ENCODE assay signal across 27 mouse cellular contexts in genomic region chr6:30621986-30622389, GRCm38 (mm10). TPM values are rescaled to one million over a fixed set of nuclear protein-coding genes. Genes with fewer than 3 reads are reported as not detected.
A peak's percentile ranks its signal among the peaks of the same experiment; 100 is the strongest.
DNase-seq lines count a peak whose midpoint lies in the region; ATAC-seq lines count a peak whose summit lies in the region.
"Had no signal": no experiment of that assay in that cellular context is flagged by ENCODE, and none has a peak within 500 bp of the region (broad histone marks: within the 10 kb centered on the region; RNA-seq: fewer than 3 reads in every experiment).

No protein-coding gene starts in this region.

- no peak overlapping the region for H3K4me3 ChIP-seq in forebrain, embryonic 10.5 days
- no peak overlapping the region for H3K4me3 ChIP-seq in forebrain, embryonic 14.5 days (ENCODE audit: low read depth, low read length)
- no peak overlapping the region for H3K4me3 ChIP-seq in heart, embryonic 16.5 days (ENCODE audit: low read length)
- no peak overlapping the region for H3K4me3 ChIP-seq in lung, embryonic 15.5 days
- no peak overlapping the region for H3K4me3 ChIP-seq in embryonic facial prominence, embryonic 10.5 days
- H3K4me3 ChIP-seq: embryonic facial prominence, embryonic 15.5 days; hindbrain, embryonic 12.5 days; liver, embryonic 15.5 days; midbrain, embryonic 15.5 days; myocyte had no signal

- WGBS in forebrain, embryonic 10.5 days, result 94% methylated on average over 4 of the region's 4 CpGs
- 92% methylated on average over 4 of the region's 4 CpGs for WGBS in forebrain, embryonic 14.5 days
- 15% methylated on average over 4 of the region's 4 CpGs for WGBS in heart, embryonic 16.5 days
- WGBS in lung, embryonic 15.5 days, result 31% methylated on average over 4 of the region's 4 CpGs
- WGBS in embryonic facial prominence, embryonic 10.5 days, result 79% methylated on average over 4 of the region's 4 CpGs

- peak overlapping the region; percentile 17; the same call in 1 of the 2 replicates for H3K27ac ChIP-seq in forebrain, embryonic 10.5 days
- no peak overlapping the region for H3K27ac ChIP-seq in forebrain, embryonic 14.5 days (ENCODE audit: low read depth, low read length)
- H3K27ac ChIP-seq in heart, embryonic 16.5 days (ENCODE audit: low read length), result peak overlapping the region; percentile 94
- peak overlapping the region; percentile 64 for H3K27ac ChIP-seq in lung, embryonic 15.5 days
- H3K27ac ChIP-seq in embryonic facial prominence, embryonic 10.5 days (replicated peaks), result peak overlapping the region; percentile 59
- H3K27ac ChIP-seq: hindbrain, embryonic 12.5 days; midbrain, embryonic 15.5 days had no signal

- H3K4me2 ChIP-seq in forebrain, embryonic 14.5 days (ENCODE audit: low read length), result no peak overlapping the region
- peak overlapping the region; percentile 4; the same call in 1 of the 2 replicates for H3K4me2 ChIP-seq in heart, embryonic 16.5 days (ENCODE audit: low read depth, low read length)
- H3K4me2 ChIP-seq in lung, embryonic 15.5 days, result no peak overlapping the region
- H3K4me2 ChIP-seq: embryonic facial prominence, embryonic 15.5 days; hindbrain, embryonic 12.5 days; liver, embryonic 15.5 days; midbrain, embryonic 15.5 days had no signal

- H3K27me3 ChIP-seq in forebrain, embryonic 10.5 days (ENCODE audit: poor library complexity, severe bottlenecking), result no peaks in the 10 kb centered on the region
- no peaks in the 10 kb centered on the region for H3K27me3 ChIP-seq in forebrain, embryonic 14.5 days (replicated peaks; ENCODE audit: control insufficient read depth, insufficient read depth, low read length)
- H3K27me3 ChIP-seq in heart, embryonic 16.5 days (ENCODE audit: control insufficient read depth, insufficient read depth, low read length), result no peaks in the 10 kb centered on the region
- H3K27me3 ChIP-seq in lung, embryonic 15.5 days, result no peaks in the 10 kb centered on the region
- no peaks in the 10 kb centered on the region for H3K27me3 ChIP-seq in embryonic facial prominence, embryonic 10.5 days (replicated peaks; ENCODE audit: low read depth, poor library complexity, severe bottlenecking)
- H3K27me3 ChIP-seq: embryonic facial prominence, embryonic 15.5 days; hindbrain, embryonic 12.5 days; midbrain, embryonic 15.5 days had no signal

- H3K4me1 ChIP-seq in forebrain, embryonic 10.5 days, result peaks cover 46% of the 10 kb centered on the region
- peaks cover 23% of the 10 kb centered on the region for H3K4me1 ChIP-seq in forebrain, embryonic 14.5 days (ENCODE audit: control insufficient read depth, insufficient read depth, low read length)
- H3K4me1 ChIP-seq in heart, embryonic 16.5 days (ENCODE audit: control insufficient read depth, insufficient read depth, low read length), result peaks cover 48% of the 10 kb centered on the region
- peaks cover 37% of the 10 kb centered on the region for H3K4me1 ChIP-seq in lung, embryonic 15.5 days
- peaks cover 44% of the 10 kb centered on the region for H3K4me1 ChIP-seq in embryonic facial prominence, embryonic 10.5 days

- no peaks in the 10 kb centered on the region for H3K36me3 ChIP-seq in forebrain, embryonic 10.5 days (replicated peaks)
- H3K36me3 ChIP-seq in forebrain, embryonic 14.5 days (ENCODE audit: control insufficient read depth, insufficient read depth, low read length), result no peaks in the 10 kb centered on the region
- H3K36me3 ChIP-seq in heart, embryonic 16.5 days (ENCODE audit: control insufficient read depth, insufficient read depth), result no peaks in the 10 kb centered on the region
- no peaks in the 10 kb centered on the region for H3K36me3 ChIP-seq in lung, embryonic 15.5 days
- H3K36me3 ChIP-seq in embryonic facial prominence, embryonic 10.5 days (replicated peaks), result no peaks in the 10 kb centered on the region
- H3K36me3 ChIP-seq: embryonic facial prominence, embryonic 15.5 days; hindbrain, embryonic 12.5 days; liver, embryonic 15.5 days; midbrain, embryonic 15.5 days had no signal

- H3K9me3 ChIP-seq in forebrain, embryonic 10.5 days, result no peaks in the 10 kb centered on the region
- H3K9me3 ChIP-seq in forebrain, embryonic 14.5 days (replicated peaks; ENCODE audit: control insufficient read depth, low read length), result no peaks in the 10 kb centered on the region
- no peaks in the 10 kb centered on the region for H3K9me3 ChIP-seq in heart, embryonic 16.5 days (replicated peaks; ENCODE audit: control insufficient read depth, low read length)
- no peaks in the 10 kb centered on the region for H3K9me3 ChIP-seq in lung, embryonic 15.5 days
- no peaks in the 10 kb centered on the region for H3K9me3 ChIP-seq in embryonic facial prominence, embryonic 10.5 days
- H3K9me3 ChIP-seq: embryonic facial prominence, embryonic 15.5 days; hindbrain, embryonic 12.5 days; liver, embryonic 15.5 days; midbrain, embryonic 15.5 days had no signal

- ATAC-seq in forebrain, embryonic 14.5 days, result no peak
- ATAC-seq in heart, embryonic 16.5 days (replicated peaks; ENCODE audit: extremely low read depth, insufficient read depth, low FRiP score), result peak; percentile 67
- ATAC-seq in lung, embryonic 15.5 days (ENCODE audit: borderline replicate concordance, extremely low read depth, low FRiP score, low TSS enrichment), result peak; percentile 75
- ATAC-seq: activated CD4-positive, CD25-positive, alpha-beta regulatory T cell, adult 4 months; CD4-positive, CD25-positive, alpha-beta regulatory T cell, adult 4 months; midbrain, embryonic 15.5 days had no signal

- DNase-seq in forebrain, embryonic 10.5 days (ENCODE audit: extremely low spot score, low spot score), result no peak
- no peak for DNase-seq in forebrain, embryonic 14.5 days (ENCODE audit: low spot score)
- DNase-seq in heart, adult 8-10 months (ENCODE audit: low spot score), result no peak
- no peak for DNase-seq in lung, postnatal 36 days
- DNase-seq in embryonic facial prominence, embryonic 10.5 days (ENCODE audit: low spot score), result no peak
- DNase-seq in cerebellum, adult 18-20 months, result no peak
- DNase-seq: adrenal gland, postnatal 14 days; cerebellum, postnatal 10 days; kidney, postnatal 36 days; layer of hippocampus, adult 9-11 months; thymus, postnatal 36 days had no signal

- H3K9ac ChIP-seq in forebrain, embryonic 14.5 days (ENCODE audit: low read length), result no peak overlapping the region
- H3K9ac ChIP-seq in heart, embryonic 16.5 days (ENCODE audit: low read length), result no peak overlapping the region
- H3K9ac ChIP-seq in lung, embryonic 15.5 days, result no peak overlapping the region
- H3K9ac ChIP-seq: embryonic facial prominence, embryonic 15.5 days; hindbrain, embryonic 12.5 days; liver, embryonic 15.5 days; midbrain, embryonic 15.5 days had no signal

RNA-seq across cellular contexts. Expression of gene Cpa5, which starts 11.2 kb away (rescaled TPM):
- 0.51 and 0.84 TPM in 2 replicates for polyA plus RNA-seq in forebrain, embryonic 10.5 days (2016; fragmentation: Nextera tagmentation; extraction: Ambion mirVana)
- polyA plus RNA-seq in forebrain, embryonic 14.5 days (2014; fragmentation: Nextera tagmentation; extraction: Ambion mirVana), result 0.10 TPM in 2 replicates
- polyA plus RNA-seq in heart, embryonic 16.5 days (2015; fragmentation: Nextera tagmentation; extraction: Ambion mirVana), result 0.55 and 0.59 TPM in 2 replicates
- total RNA-seq in heart, adult 8-10 months (2022), result not detected
- polyA plus RNA-seq in lung, embryonic 15.5 days (2015; fragmentation: Nextera tagmentation; extraction: Ambion mirVana), result 0.18 TPM in 1 of 2 replicates, not detected in the other
- polyA plus RNA-seq in embryonic facial prominence, embryonic 10.5 days (2016; fragmentation: Nextera tagmentation; extraction: Ambion mirVana), result 0.36 and 0.41 TPM in 2 replicates
- total RNA-seq: adrenal gland, postnatal 14 days; ES-E14; gastrocnemius, adult 18-20 months; left cerebral cortex, adult 8-10 months; megakaryocyte, adult 5-6 weeks had no signal
- polyA plus RNA-seq: activated CD4-positive, CD25-positive, alpha-beta regulatory T cell, adult 4 months; CD4-positive, CD25-positive, alpha-beta regulatory T cell, adult 4 months; hindbrain, embryonic 12.5 days; midbrain, embryonic 15.5 days; myocyte; neural tube, embryonic 14.5 days; small intestine, adult 2 months had no signal

RNA-seq across cellular contexts. Expression of gene Cpa1, which starts 17.0 kb away (rescaled TPM):
- polyA plus RNA-seq in forebrain, embryonic 10.5 days (2016; fragmentation: Nextera tagmentation; extraction: Ambion mirVana), result 0.21 TPM in 1 of 2 replicates, not detected in the other
- 0.58 and 1.5 TPM in 2 replicates for polyA plus RNA-seq in forebrain, embryonic 14.5 days (2014; fragmentation: Nextera tagmentation; extraction: Ambion mirVana)
- polyA plus RNA-seq in heart, embryonic 16.5 days (2015; fragmentation: Nextera tagmentation; extraction: Ambion mirVana), result 6.5 and 7.2 TPM in 2 replicates
- under 1 TPM in 2 of 4 experiments, not detected in 2; 0.19 to 0.20 TPM for total RNA-seq in heart, adult 8-10 months (2022)
- polyA plus RNA-seq in lung, embryonic 15.5 days (2015; fragmentation: Nextera tagmentation; extraction: Ambion mirVana), result 3.5 and 6.5 TPM in 2 replicates
- polyA plus RNA-seq in embryonic facial prominence, embryonic 10.5 days (2016; fragmentation: Nextera tagmentation; extraction: Ambion mirVana), result 0.26 and 0.34 TPM in 2 replicates
- total RNA-seq: ES-E14; gastrocnemius, adult 18-20 months; left cerebral cortex, adult 8-10 months; megakaryocyte, adult 5-6 weeks had no signal
- polyA plus RNA-seq: activated CD4-positive, CD25-positive, alpha-beta regulatory T cell, adult 4 months; CD4-positive, CD25-positive, alpha-beta regulatory T cell, adult 4 months had no signal

RNA-seq across cellular contexts. Expression of gene Cpa4, which starts 53.8 kb away (rescaled TPM):
- polyA plus RNA-seq in forebrain, embryonic 10.5 days (2016; fragmentation: Nextera tagmentation; extraction: Ambion mirVana), result 2.9 and 3.4 TPM in 2 replicates
- 2.3 and 2.8 TPM in 2 replicates for polyA plus RNA-seq in forebrain, embryonic 14.5 days (2014; fragmentation: Nextera tagmentation; extraction: Ambion mirVana)
- 1.3 and 1.7 TPM in 2 replicates for polyA plus RNA-seq in heart, embryonic 16.5 days (2015; fragmentation: Nextera tagmentation; extraction: Ambion mirVana)
- total RNA-seq in heart, adult 8-10 months (2022), result not detected
- 0.13 and 0.15 TPM in 2 replicates for polyA plus RNA-seq in lung, embryonic 15.5 days (2015; fragmentation: Nextera tagmentation; extraction: Ambion mirVana)
- polyA plus RNA-seq in embryonic facial prominence, embryonic 10.5 days (2016; fragmentation: Nextera tagmentation; extraction: Ambion mirVana), result 0.85 and 1.1 TPM in 2 replicates
- total RNA-seq: ES-E14; gastrocnemius, adult 18-20 months; megakaryocyte, adult 5-6 weeks had no signal
- polyA plus RNA-seq: CD4-positive, CD25-positive, alpha-beta regulatory T cell, adult 4 months; gonadal fat pad, adult 2 months; small intestine, adult 2 months had no signal
